Mouse (Mus musculus) cerebral cortex, adult 2 months (tissue): Measurements from ENCODE around the gene Grpel1.

Source experiments
- WGBS: fragments of 180-500 bp; shearing (Covaris S2); methylation state at CpG from one replicate; pipeline ENCODE4 v1.1.7; 2018; 5-methylcytosine and 5-hydroxymethylcytosine counted together

Grpel1 gene

GRCm38 (mm10) chr5:36463391-36463790, 1.4 kb upstream of the Grpel1 start:
- 50% methylated on average over 5 of the region's 5 CpGs for WGBS

GRCm38 (mm10) chr5:36465889-36466288, 1.1 kb downstream of the Grpel1 start:
- 16% methylated on average over 8 of the region's 8 CpGs for WGBS

GRCm38 (mm10) chr5:36471206-36471605, 6.4 kb downstream of the Grpel1 start:
- WGBS: 91% methylated on average over 8 of the region's 8 CpGs

- 74% methylated on average over 4 of the region's 4 CpGs for WGBS
These were observed 8.3 kb downstream of the Grpel1 start for GRCm38 (mm10) chr5:36472876-36473655.

GRCm38 (mm10) chr5:36474283-36474682, 9.5 kb downstream of the Grpel1 start:
- 81% methylated on average over 5 of the region's 5 CpGs for WGBS

GRCm38 (mm10) chr5:36477486-36477885, 12.7 kb downstream of the Grpel1 start:
- 78% methylated on average over 3 of the region's 3 CpGs for WGBS

GRCm38 (mm10) chr5:36478540-36479420, 14.0 kb downstream of the Grpel1 start:
- WGBS: 76% methylated on average over 6 of the region's 6 CpGs

- WGBS: 67% methylated on average over 2 of the region's 2 CpGs
These were observed 14.9 kb downstream of the Grpel1 start for GRCm38 (mm10) chr5:36479735-36480134.

GRCm38 (mm10) chr5:36480398-36480797, 15.6 kb downstream of the Grpel1 start:
- 32% methylated on average over 4 of the region's 4 CpGs for WGBS

GRCm38 (mm10) chr5:36481114-36481513, 16.3 kb downstream of the Grpel1 start:
- 67% methylated on average over 1 of the region's 1 CpGs for WGBS

GRCm38 (mm10) chr5:36483203-36484101, 18.7 kb downstream of the Grpel1 start:
- 3% methylated on average over 58 of the region's 58 CpGs for WGBS

GRCm38 (mm10) chr5:36484171-36484990, 19.6 kb downstream of the Grpel1 start, which contains the start of the genes Tada2b and Ccdc96:
TSS of gene Tada2b (minus strand) at chr5:36484285.
TSS of gene Ccdc96 (plus strand) at chr5:36484588.
- WGBS: 4% methylated on average over 97 of the region's 97 CpGs

- WGBS: 48% methylated on average over 19 of the region's 19 CpGs
These were observed 20.5 kb downstream of the Grpel1 start for GRCm38 (mm10) chr5:36485306-36485705.

GRCm38 (mm10) chr5:36489225-36489624, 24.4 kb downstream of the Grpel1 start:
- WGBS: 55% methylated on average over 2 of the region's 2 CpGs

- WGBS: 42% methylated on average over 6 of the region's 6 CpGs
These were observed 29.1 kb downstream of the Grpel1 start for GRCm38 (mm10) chr5:36493919-36494318.

GRCm38 (mm10) chr5:36494709-36495108, 29.9 kb downstream of the Grpel1 start:
- 63% methylated on average over 9 of the region's 9 CpGs for WGBS

- 87% methylated on average over 7 of the region's 7 CpGs for WGBS
These were observed 40.4 kb downstream of the Grpel1 start for GRCm38 (mm10) chr5:36505235-36505634.

- WGBS: 81% methylated on average over 5 of the region's 5 CpGs
These were observed 40.8 kb downstream of the Grpel1 start for GRCm38 (mm10) chr5:36505643-36506042.

GRCm38 (mm10) chr5:36508351-36508750, 43.6 kb downstream of the Grpel1 start:
- WGBS: 86% methylated on average over 10 of the region's 10 CpGs

- WGBS: 98% methylated on average over 2 of the region's 2 CpGs
These were observed 46.2 kb downstream of the Grpel1 start for GRCm38 (mm10) chr5:36510956-36511355.

- WGBS: 88% methylated on average over 1 of the region's 1 CpGs
These were observed 50.3 kb downstream of the Grpel1 start for GRCm38 (mm10) chr5:36515126-36515525.
